Mouse (Mus musculus) liver, adult (tissue): ENCODE data around the gene Insyn1.

ENCODE experiments used
- GATA4 ChIP-seq: IDR thresholded peaks from 2 replicates; pipeline ENCODE4 v1.6.1; 2014; ENCODE audit warnings: mild to moderate bottlenecking, low read length; ENCODE audit not compliant: insufficient replicate concordance

Insyn1 gene

GRCm38 (mm10) chr9:58510452-58510851 lies 22.0 kb downstream of the Insyn1 start:
- TF ChIP-seq GATA4: no peak

DNA sequence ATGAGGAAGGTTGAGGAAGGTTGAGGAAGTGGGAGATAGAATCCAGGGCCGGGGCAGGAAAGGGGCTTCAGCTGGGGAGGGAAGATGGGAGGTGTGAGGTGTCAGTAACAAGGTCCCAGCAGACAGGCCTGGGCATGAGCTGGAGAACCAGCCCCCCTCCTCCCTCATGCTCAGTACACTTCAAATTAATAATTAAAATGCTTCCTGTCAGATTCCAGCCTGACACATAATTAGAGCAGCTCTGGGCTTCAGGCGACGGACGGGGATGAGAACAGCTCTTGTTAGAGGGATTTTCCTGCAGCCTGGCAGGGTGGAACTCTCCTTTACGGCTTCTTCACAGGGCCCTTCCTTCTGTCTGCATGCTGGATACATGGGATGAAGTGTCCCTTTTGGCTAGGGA lies 25.3 kb downstream of the Insyn1 start:
- no peak for TF ChIP-seq GATA4

- TF ChIP-seq GATA4: no peak
These were observed 28.1 kb downstream of the Insyn1 start for GRCm38 (mm10) chr9:58516480-58516879.

DNA sequence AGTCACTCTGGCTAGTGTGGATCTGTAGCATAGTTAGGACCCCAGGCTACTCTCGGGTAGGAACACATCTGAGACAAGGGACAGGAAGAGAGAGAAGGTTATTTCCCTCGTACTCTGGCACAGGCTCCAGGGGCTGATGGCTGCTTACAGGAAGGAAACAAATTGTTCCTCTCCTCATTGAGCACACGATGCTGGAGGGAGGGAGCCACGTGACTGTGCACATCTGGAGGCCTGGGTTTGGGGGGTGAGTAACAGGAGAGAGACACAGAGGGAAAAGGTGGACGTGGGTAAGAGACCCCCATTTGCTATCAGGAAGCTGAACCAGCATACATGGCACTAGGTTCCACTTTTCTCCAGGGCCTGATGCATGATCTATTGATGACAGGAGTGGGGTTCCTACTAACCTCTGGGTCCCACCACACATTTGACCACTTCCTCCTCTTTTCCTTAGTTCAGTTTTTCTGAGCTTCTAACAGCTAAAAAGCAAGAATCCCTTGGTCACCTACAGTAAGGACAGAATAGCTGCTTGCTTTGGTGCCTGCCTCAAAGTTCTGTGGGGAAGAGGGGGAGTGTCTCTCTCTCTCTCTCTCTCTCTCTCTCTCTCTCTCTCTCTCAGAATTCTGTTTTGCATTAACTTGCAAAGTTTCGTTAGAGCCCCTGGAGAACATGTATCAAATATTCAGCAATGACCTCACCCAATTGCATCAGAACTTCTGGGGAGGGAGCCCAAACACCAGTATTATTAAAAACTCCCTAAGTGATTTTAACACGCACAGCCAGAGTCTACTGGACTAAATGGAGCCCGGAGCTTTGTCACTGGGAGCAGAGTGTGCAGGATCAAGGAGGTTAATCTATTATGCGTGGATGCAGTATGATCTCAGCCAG lies 29.7 kb downstream of the Insyn1 start:
- TF ChIP-seq GATA4: no peak

- TF ChIP-seq GATA4: no peak
These were observed 31.6 kb downstream of the Insyn1 start for GRCm38 (mm10) chr9:58519953-58520352.

GRCm38 (mm10) chr9:58520816-58521581 lies 32.6 kb downstream of the Insyn1 start:
- no peak for TF ChIP-seq GATA4

DNA sequence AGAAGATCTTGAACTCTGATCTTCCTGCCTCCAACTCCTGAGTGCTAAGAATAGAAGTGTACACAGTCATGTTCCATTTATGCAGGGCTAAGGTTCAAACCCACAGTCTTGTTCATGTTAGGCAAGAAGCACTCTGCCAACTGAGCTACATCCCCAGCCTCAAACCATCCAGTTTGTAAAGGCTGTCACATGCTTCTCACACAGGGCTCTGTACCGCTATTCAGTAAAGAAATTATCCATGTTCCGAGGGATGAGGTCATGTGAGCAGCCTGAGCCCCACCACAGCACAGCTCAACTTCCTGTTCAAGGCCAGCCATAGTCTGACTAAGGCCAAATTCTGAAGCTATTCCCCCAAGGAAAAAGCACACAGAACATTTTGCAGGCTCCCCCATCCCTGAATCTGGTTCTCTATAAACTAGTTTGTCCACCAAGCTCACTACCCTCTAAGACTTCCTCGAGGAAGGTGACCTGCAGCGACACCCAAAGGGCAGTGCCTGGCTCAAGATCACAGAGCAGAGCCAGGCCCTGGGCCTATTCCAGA lies 33.5 kb downstream of the Insyn1 start:
- no peak for TF ChIP-seq GATA4

DNA sequence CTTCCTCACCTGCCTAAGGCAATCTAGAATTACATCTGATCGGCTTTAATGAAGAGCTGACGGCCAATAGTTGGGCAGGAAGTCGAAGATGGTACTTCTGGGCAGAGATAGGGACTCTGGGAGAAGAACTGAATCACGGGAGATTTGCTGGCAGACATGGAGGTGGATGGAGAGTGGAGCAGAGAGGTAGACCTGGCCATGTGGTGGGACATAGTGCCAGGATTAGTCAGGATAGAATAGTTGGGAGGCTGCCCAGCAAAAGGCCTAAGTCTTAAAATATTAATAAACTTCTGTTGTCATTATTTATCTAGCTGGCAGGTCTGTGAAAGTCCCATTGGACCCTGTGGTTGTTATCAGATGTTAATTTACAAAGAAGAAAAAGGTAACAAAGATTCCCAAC lies 36.7 kb downstream of the Insyn1 start:
- TF ChIP-seq GATA4: no peak

DNA sequence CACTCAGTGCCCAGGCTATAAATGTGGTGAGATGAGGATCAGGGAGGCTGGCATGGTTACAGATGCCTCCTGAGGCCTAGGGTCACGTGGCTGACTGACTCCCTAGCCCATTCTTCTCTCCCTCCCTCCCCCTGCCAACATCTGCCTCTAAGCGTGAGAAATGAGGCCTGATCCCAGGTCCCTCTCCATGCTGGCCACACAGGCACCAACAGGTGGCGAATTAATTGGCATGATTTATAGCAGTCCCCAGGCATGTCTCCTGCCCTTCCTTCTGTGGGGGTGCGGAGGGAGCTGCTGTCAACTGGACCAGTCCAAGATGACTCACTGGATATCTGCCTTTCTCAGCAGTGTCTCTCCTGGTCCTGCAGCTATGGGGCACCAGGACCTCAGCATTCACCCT lies 39.4 kb downstream of the Insyn1 start:
- no peak for TF ChIP-seq GATA4

DNA sequence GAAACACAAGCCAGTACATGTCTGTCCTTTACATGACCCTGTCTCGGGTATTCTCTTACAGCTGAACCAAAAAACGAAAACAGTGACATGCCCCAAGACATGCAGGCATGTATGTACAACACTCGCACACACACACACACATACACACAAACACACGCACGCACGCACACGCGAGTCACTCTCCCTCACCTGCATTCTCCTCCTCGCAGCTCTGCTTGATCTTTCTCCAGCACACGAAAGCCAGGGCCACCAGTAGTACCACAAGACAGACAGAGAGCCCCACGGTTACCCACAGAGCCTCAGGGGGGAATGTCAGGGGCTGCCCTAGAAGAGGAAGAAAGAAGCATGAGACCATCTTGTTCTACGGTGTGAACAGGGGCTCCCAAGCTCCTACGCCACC lies 42.0 kb downstream of the Insyn1 start:
- TF ChIP-seq GATA4: no peak

- TF ChIP-seq GATA4: no peak
These were observed 43.8 kb downstream of the Insyn1 start for GRCm38 (mm10) chr9:58532236-58532635.

- TF ChIP-seq GATA4: no peak
These were observed 44.9 kb downstream of the Insyn1 start for GRCm38 (mm10) chr9:58533322-58533721.

DNA sequence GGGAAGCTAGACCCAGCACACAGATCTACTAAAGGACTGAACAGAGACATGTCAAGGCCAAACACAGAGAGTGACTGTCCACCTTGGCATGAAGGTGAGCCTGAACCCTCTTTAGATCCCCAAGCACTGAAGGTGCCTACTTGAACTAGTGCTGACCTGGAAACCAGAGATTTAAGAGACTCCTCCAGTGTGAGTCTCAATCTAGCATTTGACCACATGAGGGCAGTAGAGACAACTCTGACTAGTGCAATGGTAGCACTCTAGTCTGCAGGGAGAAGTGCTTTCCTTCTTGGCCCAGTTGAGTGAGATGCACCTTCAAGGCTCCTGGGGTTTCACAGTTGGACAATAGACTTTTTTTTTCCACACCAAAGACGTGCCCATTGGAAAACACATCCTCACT lies 46.4 kb downstream of the Insyn1 start:
- no peak for TF ChIP-seq GATA4

DNA sequence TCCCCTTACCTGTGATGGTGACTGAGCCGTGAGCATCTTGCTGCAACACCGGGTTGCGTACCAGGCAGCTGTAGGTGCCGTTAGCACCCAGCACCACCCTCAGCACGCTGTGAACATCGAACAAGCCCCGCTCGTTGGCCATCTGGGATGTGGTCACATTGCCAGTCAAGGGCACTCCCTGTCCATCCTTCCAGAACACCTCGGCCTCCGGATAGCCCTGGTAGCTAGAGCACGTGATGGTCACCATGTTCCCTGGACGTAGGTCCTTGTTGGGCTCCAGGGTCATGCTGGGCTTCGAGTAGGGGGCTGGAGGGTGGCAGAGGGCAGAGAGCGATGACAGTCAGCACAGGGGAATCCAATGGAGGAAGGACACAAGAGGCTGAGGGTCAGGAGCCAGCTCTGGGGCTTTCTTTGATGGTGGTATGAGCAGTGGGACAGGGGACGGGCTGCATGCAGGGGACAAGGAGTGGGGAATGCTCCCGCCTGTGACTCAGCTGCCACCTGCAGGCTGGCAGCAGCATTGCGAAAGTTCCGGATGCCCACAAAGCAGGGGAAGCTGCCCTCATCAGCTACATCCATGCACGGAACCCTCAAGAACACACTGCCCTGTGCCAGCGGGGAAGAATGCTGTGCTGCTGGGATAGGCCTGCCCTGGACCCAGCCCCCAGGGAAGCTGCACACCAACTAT lies 47.2 kb downstream of the Insyn1 start:
- TF ChIP-seq GATA4: no peak

DNA sequence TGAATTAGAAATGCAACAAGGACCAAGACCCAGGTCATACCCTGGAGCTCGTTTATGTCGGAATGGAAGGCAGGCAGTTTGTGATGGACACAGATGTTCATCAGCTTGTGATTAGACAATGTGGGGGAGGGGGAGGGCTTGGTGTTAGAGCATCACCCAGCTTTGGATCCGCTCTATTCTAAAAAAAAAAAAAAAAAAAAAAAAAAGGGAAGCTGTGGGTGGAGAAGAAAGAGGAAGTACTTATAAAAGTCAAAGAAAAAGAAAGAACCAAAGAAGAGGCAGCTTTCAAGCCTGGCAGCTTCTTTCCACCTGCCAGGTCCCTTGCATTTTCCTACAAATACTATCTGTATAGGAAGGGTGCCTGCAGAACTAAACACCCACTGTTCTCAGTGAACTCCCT lies 49.4 kb downstream of the Insyn1 start:
- TF ChIP-seq GATA4: no peak
